Comparison of ENCODE assay signal across 20 mouse cellular contexts in the genomic region with DNA sequence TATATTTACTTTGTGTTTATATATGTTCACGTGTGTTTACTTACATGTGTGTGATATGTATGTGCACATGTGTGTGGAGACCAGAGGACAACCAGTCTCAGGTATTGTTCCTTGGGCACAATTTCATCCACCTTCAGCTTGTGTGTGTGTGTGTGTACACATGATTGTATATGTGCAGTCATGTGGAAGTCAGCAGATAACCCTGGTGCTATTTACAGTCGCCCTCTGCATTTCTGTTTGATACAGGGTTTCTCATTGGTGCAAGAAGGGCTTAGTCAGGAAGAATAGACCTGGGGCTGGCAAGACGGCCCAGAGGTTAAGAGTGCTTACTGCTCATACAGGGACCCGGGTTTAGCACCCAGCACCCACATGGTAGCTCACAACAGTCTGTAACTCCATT.
DNase-seq lines count a peak whose midpoint lies in the region; ATAC-seq and TF ChIP-seq lines count a peak whose summit lies in the region.
"Had no signal": no experiment of that assay in that cellular context is flagged by ENCODE, and none has a peak within 500 bp of the region (broad histone marks: within the 10 kb centered on the region; RNA-seq: fewer than 3 reads in every experiment).

No protein-coding gene starts in this region.

- no peak overlapping the region for H3K9ac ChIP-seq in heart, embryonic 16.5 days (ENCODE audit: low read length)
- no peak overlapping the region for H3K9ac ChIP-seq in limb, embryonic 11.5 days (ENCODE audit: low read length)
- no peak overlapping the region for H3K9ac ChIP-seq in liver, postnatal 0 days (replicated peaks)
- H3K9ac ChIP-seq: kidney, embryonic 15.5 days; lung, embryonic 14.5 days; midbrain, embryonic 13.5 days; neural tube, embryonic 15.5 days had no signal

- ATAC-seq in heart, embryonic 16.5 days (replicated peaks; ENCODE audit: extremely low read depth, insufficient read depth, low FRiP score) = no peak
- ATAC-seq in limb, embryonic 11.5 days (ENCODE audit: insufficient number of reproducible peaks, low FRiP score, low TSS enrichment, low read depth) = no peak
- ATAC-seq in liver, postnatal 0 days = peak; percentile 64
- ATAC-seq: CD4-positive, CD25-positive, alpha-beta regulatory T cell, adult 4 months; hindbrain, embryonic 16.5 days; midbrain, embryonic 13.5 days had no signal

- peak; percentile 67 for TF ChIP-seq EP300 in liver, postnatal 0 days (IDR thresholded peaks at IDR 0.05; ENCODE audit: low read depth)

- no peak overlapping the region for H3K4me3 ChIP-seq in heart, embryonic 16.5 days (ENCODE audit: low read length)
- H3K4me3 ChIP-seq in limb, embryonic 11.5 days (ENCODE audit: low read depth, low read length) = no peak overlapping the region
- H3K4me3 ChIP-seq in liver, postnatal 0 days (ENCODE audit: low read depth, low read length) = no peak overlapping the region
- H3K4me3 ChIP-seq: gastrocnemius, adult 2 months; kidney, embryonic 15.5 days; midbrain, embryonic 13.5 days; neural tube, embryonic 15.5 days had no signal

- H3K4me1 ChIP-seq in heart, embryonic 16.5 days (ENCODE audit: control insufficient read depth, insufficient read depth, low read length) = peaks cover 30% of the 10 kb centered on the region
- H3K4me1 ChIP-seq in limb, embryonic 11.5 days (ENCODE audit: control insufficient read depth, insufficient read depth, low read length) = no peaks in the 10 kb centered on the region
- peaks cover 14% of the 10 kb centered on the region for H3K4me1 ChIP-seq in liver, postnatal 0 days (ENCODE audit: insufficient read depth)
- H3K4me1 ChIP-seq: midbrain, embryonic 13.5 days; neural tube, embryonic 15.5 days had no signal

- no peaks in the 10 kb centered on the region for H3K36me3 ChIP-seq in heart, embryonic 16.5 days (ENCODE audit: control insufficient read depth, insufficient read depth)
- no peaks in the 10 kb centered on the region for H3K36me3 ChIP-seq in limb, embryonic 11.5 days (ENCODE audit: control insufficient read depth, insufficient read depth, low read length)
- no peaks in the 10 kb centered on the region for H3K36me3 ChIP-seq in liver, postnatal 0 days (replicated peaks; ENCODE audit: insufficient read depth, low read length)
- H3K36me3 ChIP-seq: G1E; kidney, embryonic 15.5 days; midbrain, embryonic 13.5 days; neural tube, embryonic 15.5 days had no signal

- no peak overlapping the region for H3K4me2 ChIP-seq in heart, embryonic 16.5 days (ENCODE audit: low read depth, low read length)
- H3K4me2 ChIP-seq in limb, embryonic 11.5 days (ENCODE audit: low read depth, severe bottlenecking) = no peak overlapping the region
- H3K4me2 ChIP-seq in liver, postnatal 0 days (ENCODE audit: low read depth, low read length) = no peak overlapping the region
- H3K4me2 ChIP-seq: kidney, embryonic 15.5 days; lung, embryonic 14.5 days; midbrain, embryonic 13.5 days; neural tube, embryonic 15.5 days had no signal

- H3K9me3 ChIP-seq in heart, embryonic 16.5 days (replicated peaks; ENCODE audit: control insufficient read depth, low read length) = peaks cover 2% of the 10 kb centered on the region; the same call in 1 of the 2 replicates
- H3K9me3 ChIP-seq in limb, embryonic 11.5 days (ENCODE audit: control insufficient read depth, low read length) = no peaks in the 10 kb centered on the region
- no peaks in the 10 kb centered on the region for H3K9me3 ChIP-seq in liver, postnatal 0 days (ENCODE audit: low read length)
- H3K9me3 ChIP-seq: G1E; kidney, embryonic 15.5 days; neural tube, embryonic 15.5 days had no signal

- WGBS in heart, embryonic 16.5 days = 78% methylated on average over 4 of the region's 4 CpGs
- 94% methylated on average over 4 of the region's 4 CpGs for WGBS in limb, embryonic 11.5 days
- WGBS in liver, postnatal 0 days (ENCODE audit: insufficient replicate concordance) = 71% methylated on average over 4 of the region's 4 CpGs

- H3K27me3 ChIP-seq in heart, embryonic 16.5 days (ENCODE audit: control insufficient read depth, insufficient read depth, low read length) = no peaks in the 10 kb centered on the region
- no peaks in the 10 kb centered on the region for H3K27me3 ChIP-seq in limb, embryonic 11.5 days (ENCODE audit: control insufficient read depth, insufficient read depth, low read length)
- no peaks in the 10 kb centered on the region for H3K27me3 ChIP-seq in liver, postnatal 0 days (ENCODE audit: insufficient read depth, low read length)
- H3K27me3 ChIP-seq: kidney, embryonic 15.5 days; midbrain, embryonic 13.5 days; neural tube, embryonic 15.5 days had no signal

- intact Hi-C loops in heart, postnatal 10 days (cut with DNase I) = no loop called here

- peak overlapping the region; percentile 92 for H3K27ac ChIP-seq in heart, embryonic 16.5 days (ENCODE audit: low read length)
- H3K27ac ChIP-seq in limb, embryonic 11.5 days (replicated peaks; ENCODE audit: low read depth, low read length) = no peak overlapping the region
- peak overlapping the region; percentile 62 for H3K27ac ChIP-seq in liver, postnatal 0 days (ENCODE audit: low read depth)
- H3K27ac ChIP-seq: gastrocnemius, adult 2 months; kidney, embryonic 15.5 days; macrophage; midbrain, embryonic 13.5 days; neural tube, embryonic 15.5 days had no signal

- peak; percentile 1 for DNase-seq in embryo, embryonic 10 days (ENCODE audit: low spot score)
- no peak for DNase-seq in embryo, embryonic 10.5 days (ENCODE audit: low spot score)
- DNase-seq in heart, postnatal 10 days = no peak
- DNase-seq in limb, embryonic 11.5 days (ENCODE audit: low spot score) = peak; percentile 12
- peak; percentile 10 for DNase-seq in liver, postnatal 0 days
- no peak for DNase-seq in kidney, postnatal 4 days
- DNase-seq in cerebellum, postnatal 25 days = no peak
- DNase-seq: cerebellum, postnatal 14 days; gastrocnemius, adult 2 months; layer of hippocampus, postnatal 36 days; lung, embryonic 14.5 days; thymus, postnatal 36 days had no signal

- no peak for TF ChIP-seq CTCF in liver, postnatal 0 days (IDR thresholded peaks at IDR 0.05; ENCODE audit: low read depth)

Comparison
In these comparisons a context has a peak if more than half of its experiments do, and no peak if none do; other contexts are left out.
1. DNase-seq: peak in embryo, embryonic 10 days (single experiment), limb, embryonic 11.5 days (single experiment) and liver, postnatal 0 days (single experiment); none in embryo, embryonic 10.5 days (single experiment), heart, postnatal 10 days (0 of 2), kidney, postnatal 4 days (0 of 2) and cerebellum, postnatal 25 days (0 of 2).